Mouse (Mus musculus) embryonic fibroblast, embryonic 13.5 days (primary cell): ENCODE measurements at regions not wholly inside any gene's neighbourhood (a gene's known extent, or its start where the extent isn't known, plus 50 kb on each side); places are given as distances from the start of the nearest gene placed in this dataset.

ENCODE experiments used
- CTCF ChIP-seq: IDR thresholded peaks from 2 replicates; pipeline ENCODE4 v1.5.1; 2011; ENCODE audit warnings: mild to moderate bottlenecking, control low read depth, low read length, moderate library complexity, borderline replicate concordance; ENCODE audit not compliant: insufficient read depth
- POLR2A ChIP-seq: IDR thresholded peaks from 2 replicates; pipeline ENCODE4 v1.6.1; 2011; ENCODE audit warnings: low read depth, mild to moderate bottlenecking, control low read depth, low read length, moderate library complexity

DNA sequence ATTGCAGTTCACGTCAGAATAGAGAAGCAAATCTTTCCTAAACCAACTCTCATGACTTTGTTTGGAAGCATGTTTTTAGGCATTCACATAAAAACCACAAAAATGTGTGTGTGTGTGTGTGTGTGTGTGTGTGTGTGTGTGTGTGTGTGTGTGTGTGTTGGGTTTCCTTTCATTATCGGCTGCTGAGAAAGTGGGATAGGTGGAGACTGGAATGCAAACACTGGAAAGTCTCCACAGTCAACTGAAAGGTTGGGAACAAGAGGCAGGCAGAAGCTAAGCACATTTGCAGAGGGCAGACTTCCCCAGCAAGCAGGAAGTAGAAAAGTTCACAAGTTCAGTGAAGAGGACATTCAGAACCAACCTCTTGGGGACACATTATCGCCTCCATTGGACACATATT is 176.5 kb downstream of the Tmsb4x start:
- TF ChIP-seq CTCF (no peak), POLR2A (no peak)
